Mouse (Mus musculus): ENCODE measurements around the gene Cep295. TPM values are rescaled to one million over a fixed set of nuclear protein-coding genes. Genes with fewer than 3 reads are reported as not detected.

Cep295 gene
- polyA plus RNA-seq, 1 experiment from 2014 or later: 9.7 TPM

GRCm38 (mm10) chr9:15298451-15298850, 59.1 kb downstream of the Cep295 start:
- no peak overlapping the region for H3K4me3 ChIP-seq (ENCODE audit: inconsistent target)
- WGBS (ENCODE audit: missing documents): 25% methylated on average over 2 of the region's 2 CpGs
- peaks cover 9% of the 10 kb centered on the region; the same call in 1 of the 2 replicates for H3K79me2 ChIP-seq (ENCODE audit: inconsistent target)
- H3K36me3 ChIP-seq (ENCODE audit: inconsistent target): no peaks in the 10 kb centered on the region
- no peak overlapping the region for H3K27ac ChIP-seq

GRCm38 (mm10) chr9:15297112-15297511, 60.5 kb downstream of the Cep295 start:
- H3K27ac ChIP-seq: no peak overlapping the region
- no peaks in the 10 kb centered on the region; the same call in 1 of the 2 replicates for H3K36me3 ChIP-seq (ENCODE audit: inconsistent target)
- no peaks in the 10 kb centered on the region for H3K79me2 ChIP-seq (ENCODE audit: inconsistent target)
- H3K4me3 ChIP-seq (ENCODE audit: inconsistent target): no peak overlapping the region
- 91% methylated on average over 7 of the region's 7 CpGs for WGBS (ENCODE audit: missing documents)

- Histone ChIP-seq H3K36me3 (ENCODE audit: inconsistent target) (peaks cover 6% of the 10 kb centered on the region), H3K27ac (no peak overlapping the region), H3K4me3 (ENCODE audit: inconsistent target) (no peak overlapping the region), H3K79me2 (ENCODE audit: inconsistent target) (no peaks in the 10 kb centered on the region)
- 3% methylated on average over 6 of the region's 6 CpGs for WGBS (ENCODE audit: missing documents)
These were observed 68.3 kb downstream of the Cep295 start for GRCm38 (mm10) chr9:15289251-15289650.

- no peak overlapping the region for H3K4me3 ChIP-seq (ENCODE audit: inconsistent target)
- H3K79me2 ChIP-seq (ENCODE audit: inconsistent target): no peaks in the 10 kb centered on the region
- H3K27ac ChIP-seq: no peak overlapping the region
- 86% methylated on average over 3 of the region's 3 CpGs for WGBS (ENCODE audit: missing documents)
- H3K36me3 ChIP-seq (ENCODE audit: inconsistent target): peaks cover 6% of the 10 kb centered on the region
These were observed 69.2 kb downstream of the Cep295 start for GRCm38 (mm10) chr9:15288402-15288801.

- peaks cover 6% of the 10 kb centered on the region for H3K36me3 ChIP-seq (ENCODE audit: inconsistent target)
- no peaks in the 10 kb centered on the region for H3K79me2 ChIP-seq (ENCODE audit: inconsistent target)
- no peak overlapping the region for H3K4me3 ChIP-seq (ENCODE audit: inconsistent target)
- 80% methylated on average over 6 of the region's 6 CpGs for WGBS (ENCODE audit: missing documents)
- H3K27ac ChIP-seq: no peak overlapping the region
These were observed 69.7 kb downstream of the Cep295 start for GRCm38 (mm10) chr9:15287846-15288245.

- WGBS (ENCODE audit: missing documents): 92% methylated on average over 3 of the region's 3 CpGs
- H3K79me2 ChIP-seq (ENCODE audit: inconsistent target): no peaks in the 10 kb centered on the region
- H3K27ac ChIP-seq: no peak overlapping the region
- no peak overlapping the region for H3K4me3 ChIP-seq (ENCODE audit: inconsistent target)
- H3K36me3 ChIP-seq (ENCODE audit: inconsistent target): peaks cover 6% of the 10 kb centered on the region; the same call in 1 of the 2 replicates
These were observed 72.1 kb downstream of the Cep295 start for GRCm38 (mm10) chr9:15285443-15285842.

GRCm38 (mm10) chr9:15280491-15280879, 77.1 kb downstream of the Cep295 start:
- 53% methylated on average over 5 of the region's 5 CpGs for WGBS (ENCODE audit: missing documents)
- Histone ChIP-seq H3K36me3 (ENCODE audit: inconsistent target) (peaks cover 15% of the 10 kb centered on the region; the same call in 1 of the 2 replicates), H3K27ac (peak overlapping the region; percentile 60), H3K4me3 (ENCODE audit: inconsistent target) (peak overlapping the region; percentile 69), H3K79me2 (ENCODE audit: inconsistent target) (peaks cover 39% of the 10 kb centered on the region)

GRCm38 (mm10) chr9:15279649-15280490, 77.7 kb downstream of the Cep295 start, which contains the start of gene Med17:
Med17 (minus strand) TSS chr9:15279931.
- Histone ChIP-seq H3K27ac (peak within 1 kb of the TSS; percentile 60), H3K4me3 (ENCODE audit: inconsistent target) (peak within 1 kb of the TSS; percentile 69), H3K79me2 (ENCODE audit: inconsistent target) (peaks cover 39% of the 10 kb centered on the region), H3K36me3 (ENCODE audit: inconsistent target) (peaks cover 21% of the 10 kb centered on the region; the same call in 1 of the 2 replicates)
- WGBS (ENCODE audit: missing documents): 1% methylated on average over 54 of the region's 57 CpGs

- Histone ChIP-seq H3K36me3 (ENCODE audit: inconsistent target) (peaks cover 28% of the 10 kb centered on the region; the same call in 1 of the 2 replicates), H3K4me3 (ENCODE audit: inconsistent target) (peak overlapping the region; percentile 69), H3K27ac (peak overlapping the region; percentile 32), H3K79me2 (ENCODE audit: inconsistent target) (peaks cover 39% of the 10 kb centered on the region)
- 7% methylated on average over 18 of the region's 19 CpGs for WGBS (ENCODE audit: missing documents)
These were observed 78.4 kb downstream of the Cep295 start for GRCm38 (mm10) chr9:15279139-15279648.

- WGBS (ENCODE audit: missing documents): 96% methylated on average over 3 of the region's 3 CpGs
- H3K36me3 ChIP-seq (ENCODE audit: inconsistent target): peaks cover 37% of the 10 kb centered on the region
- no peak overlapping the region for H3K27ac ChIP-seq
- no peak overlapping the region; the same call in 1 of the 2 replicates for H3K4me3 ChIP-seq (ENCODE audit: inconsistent target)
- peaks cover 39% of the 10 kb centered on the region for H3K79me2 ChIP-seq (ENCODE audit: inconsistent target)
These were observed 79.2 kb downstream of the Cep295 start for GRCm38 (mm10) chr9:15278343-15278742.

- H3K36me3 ChIP-seq (ENCODE audit: inconsistent target): peaks cover 51% of the 10 kb centered on the region
- H3K27ac ChIP-seq: no peak overlapping the region
- peaks cover 39% of the 10 kb centered on the region for H3K79me2 ChIP-seq (ENCODE audit: inconsistent target)
- H3K4me3 ChIP-seq (ENCODE audit: inconsistent target): no peak overlapping the region
- WGBS (ENCODE audit: missing documents): 96% methylated on average over 4 of the region's 4 CpGs
These were observed 80.7 kb downstream of the Cep295 start for GRCm38 (mm10) chr9:15276855-15277254.

GRCm38 (mm10) chr9:15273981-15274380, 83.6 kb downstream of the Cep295 start:
- peaks cover 34% of the 10 kb centered on the region for H3K79me2 ChIP-seq (ENCODE audit: inconsistent target)
- WGBS (ENCODE audit: missing documents): 36% methylated on average over 2 of the region's 2 CpGs
- H3K27ac ChIP-seq: no peak overlapping the region
- H3K36me3 ChIP-seq (ENCODE audit: inconsistent target): peaks cover 80% of the 10 kb centered on the region
- no peak overlapping the region for H3K4me3 ChIP-seq (ENCODE audit: inconsistent target)

Measured in macrophage (primary cell).